Mouse (Mus musculus) T-helper 1 cell (primary cell): Measurements from ENCODE around the gene BC049352.

Experiments
- in situ Hi-C: fragments of 300-600 bp; cut with MboI, MseI; formaldehyde crosslinking; loops from one replicate; pipeline ENCODE4 v1.15.1; 2025; ENCODE audit warnings: high pct_unique_total_duplicates

Gene BC049352

GRCm38 (mm10) chr9:45245432-45245831 lies 63.6 kb downstream of the BC049352 start:
- in situ Hi-C loops: no loop called here

DNA sequence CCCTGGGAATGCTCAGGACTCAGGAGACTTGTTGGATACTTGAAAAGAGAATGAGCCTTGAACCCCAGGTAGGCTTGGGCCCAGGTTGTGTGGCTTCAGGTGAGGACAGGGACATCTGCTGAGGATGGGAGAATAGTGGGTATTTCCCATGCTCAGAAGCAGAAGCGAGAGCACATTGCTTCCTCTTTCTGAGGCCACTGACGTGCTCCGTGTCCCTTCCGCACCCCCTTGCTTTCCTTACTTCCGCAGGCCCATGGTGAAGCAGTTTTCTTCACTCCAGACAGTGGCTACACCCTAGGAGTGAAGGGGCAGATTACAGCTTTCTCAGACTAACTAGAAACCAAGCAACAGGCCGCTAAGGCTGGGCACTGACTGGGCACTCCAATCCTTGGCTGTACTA lies 64.3 kb downstream of the BC049352 start:
- in situ Hi-C loops: no loop called here

- in situ Hi-C loops: no loop called here
Measured at GRCm38 (mm10) chr9:45247536-45247935, 65.7 kb downstream of the BC049352 start.

GRCm38 (mm10) chr9:45250306-45250705 lies 68.5 kb downstream of the BC049352 start:
- in situ Hi-C loops: no loop called here

DNA sequence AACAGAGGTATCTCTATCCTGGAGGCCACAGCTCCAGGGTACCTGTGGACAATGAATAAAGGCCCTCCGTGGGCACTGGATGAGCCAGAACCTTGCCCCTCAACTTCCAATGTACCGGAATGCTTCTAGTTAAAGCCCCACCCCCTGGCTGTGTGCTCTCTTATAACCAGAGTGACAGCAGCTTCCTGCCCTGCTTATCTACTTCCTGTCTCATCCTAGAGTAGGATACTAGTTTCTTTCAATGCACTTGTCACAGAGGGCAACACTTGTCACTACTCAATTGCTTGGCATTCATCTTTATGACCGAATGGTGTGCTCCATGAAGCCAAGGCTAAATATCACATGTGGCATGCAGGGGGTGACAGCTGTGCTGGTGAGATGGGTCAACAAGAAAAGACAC lies 69.5 kb downstream of the BC049352 start:
- in situ Hi-C loops: no loop called here

GRCm38 (mm10) chr9:45251990-45252389 lies 70.2 kb downstream of the BC049352 start:
- in situ Hi-C loops: no loop called here

DNA sequence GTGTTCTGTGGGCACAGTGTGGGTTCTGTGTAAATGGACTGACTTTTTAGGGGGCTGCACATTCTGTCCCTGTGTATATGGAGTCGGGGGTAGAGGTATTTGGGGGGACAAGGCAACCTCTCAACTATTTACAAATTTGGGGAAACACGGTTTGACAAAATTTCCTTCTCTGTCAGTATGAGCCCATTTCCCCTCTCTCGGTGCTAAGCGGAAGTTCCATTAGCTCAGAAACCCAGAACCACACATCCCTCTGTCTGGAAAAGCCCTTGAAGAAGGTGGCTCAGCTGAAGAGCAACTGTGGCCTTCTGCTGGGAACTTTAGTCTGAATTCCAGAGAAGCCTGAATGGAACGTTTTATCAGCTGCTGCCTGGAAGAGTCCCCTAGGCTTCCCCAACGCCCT lies 70.6 kb downstream of the BC049352 start:
- in situ Hi-C loops: no loop called here

GRCm38 (mm10) chr9:45254021-45254420 lies 72.2 kb downstream of the BC049352 start:
- in situ Hi-C loops: no loop called here

DNA sequence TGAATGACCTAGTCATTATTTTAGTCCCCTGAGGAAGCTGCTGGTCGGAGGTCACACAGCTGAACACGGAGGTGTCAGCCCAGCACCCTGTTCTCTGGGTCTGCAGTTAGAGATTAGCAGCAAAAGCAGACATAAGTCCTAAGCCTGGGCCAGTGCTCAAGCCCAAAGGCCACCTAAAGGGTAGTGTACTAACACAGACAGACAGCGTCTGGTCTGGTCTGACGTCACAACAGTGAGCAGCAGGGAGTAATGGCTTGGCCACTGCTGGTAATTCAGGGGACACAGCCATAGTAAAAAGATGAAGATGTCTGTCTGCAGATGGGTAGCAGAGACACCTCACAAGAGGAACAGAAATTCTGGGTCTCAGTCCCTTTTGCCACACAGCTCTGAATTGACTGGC lies 72.8 kb downstream of the BC049352 start:
- in situ Hi-C loops: no loop called here

- in situ Hi-C loops: no loop called here
Measured at GRCm38 (mm10) chr9:45255431-45255830, 73.6 kb downstream of the BC049352 start.

DNA sequence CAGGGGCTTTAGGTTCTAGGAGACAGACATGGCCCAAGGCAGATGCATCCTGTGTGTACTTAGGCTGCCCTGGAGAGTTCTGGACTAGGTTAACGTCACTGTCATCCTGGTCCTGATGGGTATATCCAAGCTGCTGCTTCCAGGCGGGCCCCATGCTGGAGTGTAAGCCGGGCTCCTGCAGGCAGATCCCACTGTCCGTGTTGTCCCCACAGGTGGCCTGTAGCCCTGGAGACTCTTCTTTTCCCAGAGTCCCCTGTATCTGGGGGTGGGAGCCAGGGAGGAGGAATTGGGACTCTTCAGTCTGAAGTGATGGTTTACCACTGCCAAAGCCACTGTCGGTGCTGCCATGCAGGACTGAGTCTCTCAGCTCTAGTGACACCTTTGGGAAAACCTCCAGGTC lies 74.2 kb downstream of the BC049352 start:
- in situ Hi-C loops: no loop called here

DNA sequence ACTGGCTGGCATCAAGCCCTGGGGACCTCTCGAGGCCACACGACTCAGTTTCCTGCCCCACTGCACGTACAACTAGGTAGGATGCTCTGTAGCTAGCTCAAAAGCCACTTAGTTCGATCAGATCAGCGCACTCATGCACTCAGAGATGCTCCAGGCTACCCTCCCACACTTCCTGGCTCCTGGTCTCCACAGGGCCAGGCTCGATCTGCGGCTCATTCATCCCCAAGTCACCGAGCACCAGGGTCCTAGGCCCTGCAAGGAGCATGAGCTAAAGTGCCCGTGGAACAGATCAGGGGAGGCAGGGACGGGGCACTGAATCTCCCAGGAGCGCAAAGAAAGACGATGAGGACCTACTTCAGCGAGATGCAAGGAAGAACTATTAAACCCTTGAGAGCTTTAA lies 77.3 kb downstream of the BC049352 start:
- in situ Hi-C loops: no loop called here

DNA sequence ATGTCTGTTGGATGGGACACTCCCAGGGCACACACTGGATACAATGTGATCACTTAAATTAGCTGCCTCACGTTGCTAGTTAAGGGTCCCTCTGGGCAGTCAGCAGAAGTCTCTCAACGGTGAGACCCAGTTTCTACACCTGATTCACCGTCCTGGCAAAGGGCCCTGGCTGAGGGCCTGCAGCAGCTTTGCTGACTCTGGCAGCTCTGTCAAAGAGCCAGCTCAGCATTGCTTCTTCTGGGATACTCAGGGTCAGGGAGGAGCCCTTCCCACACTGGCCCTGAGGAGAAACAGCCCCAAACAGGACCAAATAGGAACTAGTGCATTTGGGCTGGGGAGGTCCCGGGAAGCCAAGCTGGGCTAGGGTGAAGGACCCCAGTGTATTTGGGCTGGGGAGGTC lies 79.7 kb downstream of the BC049352 start:
- in situ Hi-C loops: no loop called here

GRCm38 (mm10) chr9:45261872-45262271 lies 80.1 kb downstream of the BC049352 start:
- in situ Hi-C loops: no loop called here

DNA sequence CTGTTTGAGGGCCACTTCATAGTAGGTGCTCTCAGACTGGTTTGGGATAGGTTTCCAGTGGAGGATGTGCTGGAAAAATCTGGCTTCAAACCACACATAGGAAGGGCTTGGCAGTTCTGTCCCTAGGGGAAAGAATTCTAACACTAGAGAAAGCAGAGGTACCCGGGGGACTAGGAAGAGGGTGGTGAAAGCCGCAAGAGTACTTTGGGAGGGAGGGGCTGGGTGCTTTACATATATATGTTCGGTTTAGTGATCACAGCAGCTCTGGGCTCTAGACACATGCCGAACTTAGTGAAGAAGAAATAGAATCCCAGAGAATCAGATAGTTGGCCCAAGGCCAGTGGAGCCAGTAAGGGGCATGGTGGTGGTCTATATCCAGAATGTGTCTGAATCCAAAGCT lies 85.3 kb downstream of the BC049352 start:
- in situ Hi-C loops: no loop called here

DNA sequence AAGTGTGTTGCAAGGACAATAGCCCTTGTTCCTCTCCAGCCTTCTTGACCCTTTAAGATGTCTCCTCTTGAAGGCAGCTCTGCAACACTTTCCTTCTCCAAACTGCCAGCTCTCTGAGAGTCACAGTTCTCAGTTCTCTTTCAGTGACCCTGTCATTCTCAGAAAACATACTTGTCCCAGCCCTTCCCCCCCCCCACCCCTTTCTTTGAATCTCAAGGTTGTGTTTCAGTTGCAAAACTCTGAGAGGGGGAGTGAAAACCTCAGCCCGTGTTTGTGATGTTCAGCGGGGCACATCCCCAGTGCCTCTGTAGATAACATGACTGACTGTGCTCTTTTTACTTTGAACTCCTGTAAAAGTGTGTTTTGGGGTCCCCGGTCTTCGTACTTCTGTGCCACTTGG lies 86.3 kb downstream of the BC049352 start:
- in situ Hi-C loops: no loop called here

DNA sequence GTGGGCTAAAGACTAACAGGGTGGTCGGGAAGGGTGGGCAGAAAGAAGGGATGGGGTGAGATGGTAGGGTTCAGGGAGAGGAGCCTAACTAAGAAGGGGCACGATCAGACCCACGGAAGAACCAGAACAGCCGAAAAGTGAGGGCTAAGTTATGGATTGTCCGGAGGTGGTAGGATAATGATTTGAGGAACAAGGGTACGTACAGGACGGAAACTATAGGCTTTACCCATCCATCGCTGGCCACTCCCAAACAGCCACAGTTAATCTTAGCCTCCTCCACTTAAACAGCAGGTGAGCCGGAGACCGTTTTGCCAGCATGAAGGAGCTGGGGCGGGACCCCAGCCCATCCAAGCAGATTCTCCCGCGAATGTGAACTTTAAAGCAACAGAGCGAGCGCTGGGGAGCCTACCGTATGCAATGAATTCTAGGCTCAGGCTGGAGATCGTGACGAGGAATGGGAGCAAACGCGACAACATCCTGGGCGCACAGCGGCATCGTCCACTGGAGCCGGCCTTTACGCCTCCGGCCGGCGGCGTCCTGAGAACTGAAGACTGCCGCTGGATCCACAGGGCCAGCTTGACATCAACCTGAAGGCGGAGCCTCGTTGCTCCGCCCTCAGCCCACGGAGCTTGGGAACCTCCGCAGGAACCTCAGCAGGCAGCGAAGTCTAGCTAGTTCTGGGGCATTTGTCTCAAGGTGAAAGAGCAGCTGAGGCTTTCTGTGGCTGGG lies 87.0 kb downstream of the BC049352 start, which contains the start of gene Il10ra:
Gene Il10ra, minus strand, starts transcription at position 553 of the 729 bp plus-strand sequence.
- in situ Hi-C loops: no loop called here

DNA sequence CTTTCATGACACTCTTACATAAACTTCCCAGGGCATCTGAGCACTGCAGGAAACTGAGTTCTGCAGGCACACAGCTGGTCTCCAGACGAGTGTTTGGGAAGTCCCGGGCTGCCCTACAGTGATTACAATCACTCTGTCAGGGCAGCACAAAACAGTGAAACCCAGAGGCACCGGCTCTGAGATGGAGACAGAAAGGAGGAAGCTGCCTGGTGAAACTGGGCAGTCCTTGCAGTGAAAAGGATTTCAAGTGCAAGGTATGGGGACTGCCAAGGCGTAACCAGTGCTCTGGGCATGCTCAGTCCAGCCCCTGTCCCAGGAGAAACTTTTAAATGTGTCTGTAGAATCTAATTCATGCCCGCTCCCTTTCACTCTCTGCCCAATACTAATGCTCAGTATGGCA lies 90.4 kb downstream of the BC049352 start:
- in situ Hi-C loops: no loop called here

DNA sequence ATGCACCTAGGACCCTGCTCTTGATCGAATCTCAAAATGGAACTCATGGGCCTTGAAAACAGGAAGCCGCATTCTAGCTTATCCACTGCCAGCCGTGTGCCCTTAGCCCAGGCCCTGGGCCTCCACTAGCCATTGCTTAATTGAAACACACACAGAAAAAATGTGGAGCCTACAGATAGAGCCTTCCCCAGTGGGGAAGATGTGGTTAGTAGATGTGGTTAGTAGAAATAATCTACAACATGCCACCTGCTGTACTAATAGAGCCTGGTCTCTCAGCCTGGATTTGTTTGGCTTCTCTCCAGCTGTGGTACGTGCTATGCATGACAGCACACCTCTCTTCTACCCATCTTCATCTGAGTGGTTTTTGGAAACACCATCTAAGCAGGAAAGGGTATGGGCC lies 92.4 kb downstream of the BC049352 start:
- in situ Hi-C loops: no loop called here

DNA sequence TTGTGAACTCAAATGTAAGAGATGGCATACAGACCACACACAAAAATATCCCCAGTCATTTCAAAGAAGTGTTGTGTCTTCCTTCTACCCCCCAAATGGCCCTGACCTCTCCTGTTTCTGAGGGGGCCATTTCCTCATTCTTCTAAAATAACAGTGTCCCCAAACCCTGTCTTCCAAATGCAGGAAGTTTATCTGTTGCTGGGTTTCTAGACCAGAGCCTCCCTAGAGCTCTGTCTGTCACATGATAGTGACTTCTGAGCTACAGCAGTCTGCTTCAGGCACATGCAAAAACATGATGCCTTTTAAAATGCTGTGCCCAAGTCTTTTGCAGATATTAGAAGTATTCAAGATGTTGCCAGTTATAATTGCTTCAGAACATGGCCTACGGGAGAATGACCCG lies 92.8 kb downstream of the BC049352 start:
- in situ Hi-C loops: loop anchor here (25.0 kb wide), 1 partner anchor 788 kb away; no protein-coding TSS in a partner anchor

DNA sequence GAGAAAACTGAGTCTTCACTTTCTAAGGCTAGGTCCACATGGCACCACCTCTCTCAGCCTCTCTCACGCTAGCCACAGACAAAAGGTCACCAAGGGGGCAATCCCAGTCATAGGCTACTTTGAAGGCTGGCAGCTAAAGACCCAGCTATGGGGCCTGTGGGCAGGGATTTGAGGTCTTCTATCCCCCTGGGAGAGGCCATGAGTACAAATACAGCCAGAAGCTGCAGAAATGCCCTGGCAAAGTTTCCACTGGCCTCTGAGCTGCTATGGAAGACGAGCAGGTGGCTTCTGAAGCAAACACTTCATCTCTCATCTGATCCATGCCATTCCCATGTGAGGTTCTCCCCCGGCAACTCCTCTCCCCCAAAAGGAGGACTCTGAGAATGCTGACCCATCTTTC lies 98.3 kb downstream of the BC049352 start:
- in situ Hi-C loops: loop anchor here (10.0 to 25.0 kb wide), 2 partner anchors 782 to 1735 kb away; no protein-coding TSS in a partner anchor

DNA sequence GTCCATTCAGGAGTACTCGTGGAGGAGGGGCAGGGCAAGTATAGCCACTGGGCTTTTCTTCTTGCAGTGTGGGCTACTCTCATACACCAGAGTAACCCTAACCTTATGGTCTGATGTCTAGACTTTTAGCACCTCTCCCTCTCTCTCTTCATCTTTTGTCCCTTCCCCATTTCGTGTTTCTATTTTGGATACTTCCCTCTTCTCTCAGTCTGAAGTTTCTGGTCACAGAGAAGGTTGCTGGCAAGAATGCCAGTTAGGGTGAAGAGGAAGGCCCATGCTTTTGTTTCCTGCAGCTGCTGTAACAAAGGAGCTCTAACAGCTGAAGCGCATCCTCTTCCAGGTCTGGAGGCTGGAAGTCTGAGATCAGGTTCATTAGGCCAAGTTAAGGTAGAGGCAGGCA lies 99.1 kb downstream of the BC049352 start:
- in situ Hi-C loops: loop anchor here (10.0 to 25.0 kb wide), 2 partner anchors 781 to 1736 kb away; no protein-coding TSS in a partner anchor

- in situ Hi-C loops: loop anchor here (10.0 to 25.0 kb wide), 2 partner anchors 780 to 1738 kb away; no protein-coding TSS in a partner anchor
Measured at GRCm38 (mm10) chr9:45282466-45282865, 100.7 kb downstream of the BC049352 start.
